Mouse (Mus musculus): Measurements from ENCODE around the gene Spin4.

Gene Spin4

GRCm38 (mm10) chrX:95026361-95026892 is at the start of gene Spin4:
Gene Spin4 (minus strand): TSS chrX:95026682.
- peak; percentile 47 to 70 for DNase-seq (ENCODE audit: low spot score in 2 of 2)

- DNase-seq (ENCODE audit: low spot score in 2 of 2), result no peak
These were observed 1.4 kb upstream of the Spin4 start for GRCm38 (mm10) chrX:95027907-95028306.

GRCm38 (mm10) chrX:95025779-95026360 is 612 bp downstream of the Spin4 start:
- DNase-seq (ENCODE audit: low spot score in 2 of 2), result peak in 1 of 2 experiments; percentile 1

GRCm38 (mm10) chrX:95012033-95012432 is 14.4 kb downstream of the Spin4 start:
- no peak for DNase-seq (ENCODE audit: low spot score in 2 of 2)

- no peak for DNase-seq (ENCODE audit: low spot score in 2 of 2)
These were observed 27.6 kb downstream of the Spin4 start for GRCm38 (mm10) chrX:94998845-94999244.

- no peak for DNase-seq (ENCODE audit: low spot score in 2 of 2)
These were observed 32.4 kb downstream of the Spin4 start for GRCm38 (mm10) chrX:94994113-94994512.

GRCm38 (mm10) chrX:94990903-94991302 is 35.6 kb downstream of the Spin4 start:
- DNase-seq (ENCODE audit: low spot score in 2 of 2), result no peak

GRCm38 (mm10) chrX:94990080-94990825 is 36.2 kb downstream of the Spin4 start:
- peak in 1 of 2 experiments; percentile 25 for DNase-seq (ENCODE audit: low spot score in 2 of 2)

All from urinary bladder, adult 18-20 months (tissue).